Comparison of ENCODE assay signal across 29 mouse cellular contexts in the genomic region with DNA sequence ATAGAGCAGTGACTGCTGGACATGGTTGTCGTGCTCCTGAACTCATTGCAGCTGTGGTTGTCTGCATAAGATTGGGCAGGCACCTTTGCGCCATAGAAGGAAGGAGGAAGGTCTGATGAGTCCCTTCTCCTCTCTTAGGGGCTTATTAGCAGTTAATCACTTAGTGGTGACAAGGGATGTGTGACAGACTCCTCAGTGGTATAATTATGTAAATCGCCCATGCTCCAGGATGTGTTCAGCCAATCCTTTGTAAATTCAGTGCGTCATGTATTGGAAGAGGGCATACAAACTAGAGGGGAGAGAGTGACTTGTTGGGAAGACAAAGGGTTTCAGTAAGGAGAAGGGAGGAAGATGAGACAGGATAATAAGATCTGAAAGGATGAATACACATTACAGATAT. TPM values are rescaled to one million over a fixed set of nuclear protein-coding genes. Genes with fewer than 3 reads are reported as not detected.
"Had no signal": no experiment of that assay in that cellular context is flagged by ENCODE, and none has a peak within 500 bp of the region (broad histone marks: within the 10 kb centered on the region; RNA-seq: fewer than 3 reads in every experiment).

No protein-coding gene starts in this region.

- ATAC-seq: hindbrain, embryonic 16.5 days; inflammation-experienced regulatory T-cells, adult 6 months; intestine, embryonic 15.5 days; intestine, postnatal 0 days had no signal

- H3K4me1 ChIP-seq: heart, embryonic 10.5 days; heart, embryonic 12.5 days; hindbrain, embryonic 10.5 days; hindbrain, embryonic 12.5 days; intestine, embryonic 15.5 days; limb, embryonic 10.5 days; limb, embryonic 12.5 days; liver, embryonic 13.5 days; liver, embryonic 15.5 days had no signal

- H3K9ac ChIP-seq: heart, embryonic 12.5 days; hindbrain, embryonic 12.5 days; hindbrain, embryonic 14.5 days; intestine, embryonic 15.5 days; limb, embryonic 12.5 days; liver, embryonic 13.5 days; liver, embryonic 15.5 days had no signal

- H3K4me2 ChIP-seq: heart, embryonic 12.5 days; hindbrain, embryonic 12.5 days; hindbrain, embryonic 14.5 days; intestine, embryonic 15.5 days; limb, embryonic 12.5 days; liver, embryonic 11.5 days; liver, embryonic 13.5 days; liver, embryonic 15.5 days had no signal

- DNase-seq: gastrocnemius, adult 2 months; gastrocnemius, postnatal 10 days; gastrocnemius, postnatal 25 days; heart, adult 18-20 months; heart, postnatal 10 days; heart, postnatal 4 days; kidney, adult 18-20 months; kidney, adult 8-10 months; kidney, postnatal 10 days; kidney, postnatal 25 days; kidney, postnatal 4 days; liver; liver, embryonic 13.5 days had no signal

- H3K9me3 ChIP-seq: heart, embryonic 10.5 days; heart, embryonic 12.5 days; hindbrain, embryonic 10.5 days; hindbrain, embryonic 12.5 days; intestine, embryonic 15.5 days; limb, embryonic 10.5 days; limb, embryonic 12.5 days; liver, embryonic 13.5 days; liver, embryonic 15.5 days had no signal

- H3K27ac ChIP-seq: gastrocnemius, adult 2 months; heart, embryonic 10.5 days; hindbrain, embryonic 10.5 days; hindbrain, embryonic 12.5 days; hindbrain, embryonic 14.5 days; intestine, embryonic 15.5 days; layer of hippocampus, adult 2 months; left cerebral cortex, adult 2 months; limb, embryonic 10.5 days; limb, embryonic 12.5 days; liver, embryonic 13.5 days; liver, embryonic 15.5 days had no signal

- H3K36me3 ChIP-seq: heart, embryonic 10.5 days; heart, embryonic 12.5 days; hindbrain, embryonic 10.5 days; hindbrain, embryonic 12.5 days; intestine, embryonic 15.5 days; limb, embryonic 10.5 days; limb, embryonic 12.5 days; liver, embryonic 13.5 days; liver, embryonic 15.5 days had no signal

- H3K27me3 ChIP-seq: heart, embryonic 12.5 days; hindbrain, embryonic 12.5 days; intestine, embryonic 15.5 days; limb, embryonic 12.5 days; liver, embryonic 13.5 days; liver, embryonic 15.5 days had no signal

- H3K4me3 ChIP-seq: gastrocnemius, adult 2 months; heart, embryonic 10.5 days; heart, embryonic 12.5 days; hindbrain, embryonic 10.5 days; hindbrain, embryonic 12.5 days; intestine, embryonic 15.5 days; layer of hippocampus, adult 2 months; left cerebral cortex, adult 2 months; limb, embryonic 10.5 days; limb, embryonic 12.5 days; liver, embryonic 13.5 days; liver, embryonic 15.5 days had no signal

RNA-seq across cellular contexts. Expression of gene Il7r, which starts 60.0 kb away (rescaled TPM):
- polyA plus RNA-seq: heart, embryonic 10.5 days; hindbrain, embryonic 10.5 days; hindbrain, embryonic 12.5 days; hindbrain, embryonic 14.5 days; hindbrain, embryonic 16.5 days; kidney, embryonic 14.5 days; limb, embryonic 10.5 days had no signal
